Mouse (Mus musculus): ENCODE measurements around the gene Cenpb. TPM values are rescaled to one million over a fixed set of nuclear protein-coding genes. Genes with fewer than 3 reads are reported as not detected.

Gene Cenpb
- total RNA-seq, 2 experiments from 2014 or later = 77.3 to 78.8 TPM

DNA sequence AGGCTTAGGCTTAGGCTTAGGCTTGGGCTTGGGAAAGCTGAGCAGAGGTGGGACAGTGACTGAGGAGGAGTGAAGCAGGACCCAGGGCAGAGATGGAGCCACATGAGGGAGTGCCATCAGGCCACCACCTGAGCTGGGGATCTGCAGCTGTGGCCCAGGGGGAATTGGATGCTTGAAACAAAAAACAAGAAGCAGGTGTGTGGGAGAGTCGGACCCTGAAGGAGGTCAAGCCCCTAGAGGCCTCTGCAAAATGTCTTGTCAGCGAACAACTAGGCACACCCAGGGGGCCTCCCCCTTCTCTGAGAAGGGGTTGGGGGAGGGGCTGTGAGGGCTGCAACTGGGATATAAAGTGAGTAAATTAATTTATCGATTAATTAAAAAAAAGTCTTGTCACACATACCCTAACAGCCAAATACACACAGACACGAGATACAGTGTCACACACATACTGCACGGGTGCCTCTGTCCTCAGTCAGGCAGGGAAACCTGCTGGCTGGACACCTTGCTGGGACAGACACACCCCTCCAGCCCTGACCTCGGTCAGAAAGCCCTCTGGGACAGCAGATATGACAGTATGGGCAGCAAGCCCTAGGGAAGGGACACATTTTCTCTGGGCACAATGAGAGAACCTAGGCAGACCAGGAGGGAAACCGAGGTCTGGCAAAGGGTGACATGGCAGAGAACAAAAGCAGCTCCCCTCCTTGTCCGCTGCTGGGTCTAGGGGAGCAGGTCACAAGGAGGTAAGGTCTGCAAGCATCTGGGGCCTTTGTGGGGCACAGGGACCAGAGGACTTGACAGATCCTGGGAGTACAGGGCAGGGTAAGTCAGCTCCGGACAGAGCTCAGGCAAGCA is 53.7 kb downstream of the Cenpb start:
- intact Hi-C loops (cut with DNase I) = no loop called here
- no peak for DNase-seq (ENCODE audit: low spot score in 2 of 2)

Other genes starting within 250 kb of the Cenpb start
- 10 to 100 TPM; 58.3 to 63.0 TPM for gene Gfra4, start 137.0 kb downstream of the Cenpb start, total RNA-seq (2021)
- gene Adam33, start 116.3 kb downstream of the Cenpb start, total RNA-seq (2021) = 1 to 10 TPM; 4.1 to 6.9 TPM
- under 1 TPM; 0.23 to 0.28 TPM for gene Siglec1, start 93.3 kb downstream of the Cenpb start, total RNA-seq (2021)
- 1 to 10 TPM; 8.9 TPM for gene Hspa12b, start 52.8 kb downstream of the Cenpb start, total RNA-seq (2021)
- not detected for gene Gm11037, start 46.6 kb downstream of the Cenpb start, total RNA-seq (2021)
- 10 to 100 TPM; 71.7 to 75.8 TPM for gene 1700037H04Rik, start 20.0 kb downstream of the Cenpb start, total RNA-seq (2021)
- 10 to 100 TPM; 13.3 to 16.2 TPM for gene Cdc25b, start 6.9 kb upstream of the Cenpb start, total RNA-seq (2021)
- 10 to 100 TPM in 1 of 2 experiments, 1 to 10 TPM in 1; 9.9 to 12.8 TPM for gene Spef1, start 7.2 kb upstream of the Cenpb start, total RNA-seq (2021)
- gene Ap5s1, start 27.0 kb upstream of the Cenpb start, total RNA-seq (2021) = 10 to 100 TPM; 25.1 to 25.4 TPM
- gene Mavs, start 54.0 kb upstream of the Cenpb start, total RNA-seq (2021) = 1 to 10 TPM; 5.3 to 5.8 TPM
- gene Pank2, start 82.4 kb upstream of the Cenpb start, total RNA-seq (2021) = 10 to 100 TPM; 64.4 to 70.3 TPM
- gene Rnf24, start 172.8 kb upstream of the Cenpb start, total RNA-seq (2021) = 10 to 100 TPM; 38.2 to 40.0 TPM